Mouse (Mus musculus): Measurements from ENCODE around the gene Spata16. TPM values are rescaled to one million over a fixed set of nuclear protein-coding genes. Genes with fewer than 3 reads are reported as not detected.

Gene Spata16
- polyA plus RNA-seq, 1 experiment from 2014 or later = not detected

Small RNA genes within 50 kb of the gene (microRNA-seq; reads per million reads assigned to microRNA genes)
- gene Gm25773 (not detected), gene Gm44464 (not detected)
